In genomic region chr2:145404818-145405531, GRCm38 (mm10) we compare ENCODE assay signal across 16 mouse cellular contexts.
DNase-seq lines count a peak whose midpoint lies in the region; ATAC-seq lines count a peak whose summit lies in the region.
"Had no signal": no experiment of that assay in that cellular context is flagged by ENCODE, and none has a peak within 500 bp of the region (broad histone marks: within the 10 kb centered on the region; RNA-seq: fewer than 3 reads in every experiment).

No protein-coding gene starts in this region.

- H3K4me2 ChIP-seq in midbrain, embryonic 13.5 days (replicated peaks), result 0 out of 2 replicates have a peak overlapping the region, but pooled peaks have one; percentile 2
- H3K4me2 ChIP-seq: stomach, embryonic 15.5 days had no signal

- no peaks in the 10 kb centered on the region for H3K27me3 ChIP-seq in midbrain, embryonic 13.5 days
- H3K27me3 ChIP-seq: stomach, embryonic 15.5 days had no signal

- no peaks in the 10 kb centered on the region for H3K9me3 ChIP-seq in midbrain, embryonic 13.5 days
- H3K9me3 ChIP-seq: stomach, embryonic 15.5 days had no signal

- no peak overlapping the region for H3K9ac ChIP-seq in midbrain, embryonic 13.5 days (replicated peaks)
- H3K9ac ChIP-seq: stomach, embryonic 15.5 days had no signal

- intact Hi-C loops in heart, postnatal 36 days (cut with DNase I), result no loop called here

- peak overlapping the region; percentile 22 for H3K27ac ChIP-seq in midbrain, embryonic 13.5 days
- H3K27ac ChIP-seq: stomach, embryonic 15.5 days had no signal

- peaks cover 26% of the 10 kb centered on the region for H3K4me1 ChIP-seq in midbrain, embryonic 13.5 days (replicated peaks)
- H3K4me1 ChIP-seq: stomach, embryonic 15.5 days had no signal

- no peaks in the 10 kb centered on the region for H3K36me3 ChIP-seq in midbrain, embryonic 13.5 days
- H3K36me3 ChIP-seq: stomach, embryonic 15.5 days had no signal

- H3K4me3 ChIP-seq in midbrain, embryonic 13.5 days (replicated peaks), result no peak overlapping the region
- H3K4me3 ChIP-seq: stomach, embryonic 15.5 days had no signal

- 18% methylated on average over 11 of the region's 11 CpGs for WGBS in midbrain, embryonic 13.5 days

- peak; percentile 70 for DNase-seq in heart, adult 11 months
- DNase-seq in heart, postnatal 36 days, result no peak
- DNase-seq in A20 (ENCODE audit: low read depth, low spot score) (peak; percentile 52), adipocyte (ENCODE audit: low spot score) (no peak)
- peak; percentile 63 for DNase-seq in embryo, embryonic 10 days (ENCODE audit: low spot score)
- DNase-seq: cerebellum, adult 11-12 months; kidney, postnatal 25 days; layer of hippocampus, postnatal 36 days; lung, adult 18-20 months; thymus, postnatal 4 days had no signal

- ATAC-seq in midbrain, embryonic 13.5 days, result peak; percentile 75
- ATAC-seq in activated CD4-positive, CD25-positive, alpha-beta regulatory T cell, adult 4 months, result no peak
- no peak for ATAC-seq in megakaryocyte progenitor cell, adult 5-6 weeks (replicated peaks; ENCODE audit: poor library complexity)
- ATAC-seq: CD4-positive, CD25-positive, alpha-beta regulatory T cell, adult 4 months; intestine, postnatal 0 days had no signal

Comparison
In these comparisons a context has a peak if more than half of its experiments do, and no peak if none do; other contexts are left out.
1. DNase-seq: peak in heart, adult 11 months (single experiment), A20 (single experiment) and embryo, embryonic 10 days (single experiment); none in heart, postnatal 36 days (0 of 2) and adipocyte (single experiment).